Mouse (Mus musculus) megakaryocyte, embryonic 14.5 days (primary cell): ENCODE data around the gene Gm10490. TPM values are rescaled to one million over a fixed set of nuclear protein-coding genes. Genes with fewer than 3 reads are reported as not detected.

Source experiments
- H3K27me3 ChIP-seq: replicated peaks from 2 replicates; pipeline ENCODE3; 2012; ENCODE audit warnings: inconsistent platforms
- H3K36me3 ChIP-seq: replicated peaks from 2 replicates; pipeline ENCODE3; 2012; ENCODE audit warnings: low read length, inconsistent platforms, mixed read lengths
- H3K4me1 ChIP-seq: 2 replicates; pipeline ENCODE4 v1.6.1; 2012; ENCODE audit warnings: inconsistent platforms
- H3K4me3 ChIP-seq: replicated peaks from 2 replicates; pipeline ENCODE3; 2012; ENCODE audit warnings: moderate library complexity, mild to moderate bottlenecking, inconsistent platforms
- H3K9me3 ChIP-seq: 2 replicates; pipeline ENCODE4 v1.6.1; 2012; ENCODE audit warnings: inconsistent platforms
- FLI1 ChIP-seq: IDR thresholded peaks from 2 replicates; pipeline ENCODE4 v1.6.1; 2012; ENCODE audit warnings: low read length, inconsistent platforms, mixed read lengths
- GATA1 ChIP-seq: IDR thresholded peaks from 3 replicates; pipeline ENCODE4 v1.6.1; 2012; ENCODE audit warnings: mixed read lengths, low read length, inconsistent platforms, borderline replicate concordance
- polyA plus RNA-seq: library from polyadenylated mRNA; stranded (reverse); fragments of >175 nt; gene quantifications from 2 replicates; pipeline ENCODE4 v1.2.3, GENCODE M21; 2012; ENCODE audit warnings: low replicate concordance; ENCODE audit not compliant: insufficient read depth

Gm10490 gene
- polyA plus RNA-seq, 1 experiment: not detected

GRCm38 (mm10) chrX:7922032-7922431 is 12.7 kb downstream of the Gm10490 start:
- Histone ChIP-seq H3K4me1 (peaks cover 32% of the 10 kb centered on the region), H3K9me3 (peaks cover 19% of the 10 kb centered on the region), H3K36me3 (no peaks in the 10 kb centered on the region), H3K27me3 (peaks cover 75% of the 10 kb centered on the region), H3K4me3 (peak overlapping the region; percentile 86)
- TF ChIP-seq GATA1 (no peak), FLI1 (no peak)

DNA sequence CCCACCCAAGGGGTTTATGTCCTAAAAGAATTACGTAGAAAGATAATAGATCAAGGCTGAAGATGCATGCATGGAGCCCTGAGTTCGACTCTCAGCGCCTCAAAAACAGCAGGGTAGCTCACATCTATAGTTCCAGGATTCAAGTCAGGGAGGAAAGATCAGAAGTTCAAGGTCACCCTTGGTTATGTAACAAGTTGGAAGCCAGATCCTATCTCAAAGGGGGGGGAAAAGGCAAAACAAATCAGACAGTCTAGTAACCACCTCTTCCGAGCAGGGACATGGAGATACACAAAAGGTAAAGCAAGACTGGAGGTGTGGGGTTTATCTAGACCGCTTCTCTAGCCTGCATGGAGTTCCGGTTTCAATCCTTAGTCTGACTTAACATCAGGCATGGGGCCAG is 16.9 kb downstream of the Gm10490 start:
- peaks cover 21% of the 10 kb centered on the region for H3K9me3 ChIP-seq
- H3K4me1 ChIP-seq: peaks cover 28% of the 10 kb centered on the region
- peaks cover 12% of the 10 kb centered on the region for H3K36me3 ChIP-seq
- H3K27me3 ChIP-seq: peaks cover 83% of the 10 kb centered on the region
- TF ChIP-seq GATA1: no peak
- TF ChIP-seq FLI1: no peak
- no peak overlapping the region for H3K4me3 ChIP-seq

DNA sequence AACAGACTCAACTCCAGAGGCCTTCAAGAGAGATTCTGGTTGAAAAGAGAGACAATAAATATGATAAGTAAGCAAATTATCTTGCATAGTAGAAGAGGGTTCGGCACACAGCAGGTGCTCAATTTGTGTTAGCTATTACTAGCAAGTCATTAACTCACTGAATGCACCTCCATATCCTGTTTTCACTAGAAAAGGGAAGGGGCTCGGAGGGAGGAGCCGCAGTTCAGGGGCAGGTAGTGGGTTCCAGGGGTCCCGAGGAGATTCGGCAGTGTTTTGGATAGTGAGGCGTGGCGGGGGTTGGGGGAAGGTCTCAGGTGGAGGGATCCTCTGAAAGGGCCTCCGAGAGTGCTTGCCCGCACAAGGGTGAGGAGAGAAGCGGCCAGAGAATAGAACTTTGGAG is 17.8 kb downstream of the Gm10490 start:
- H3K27me3 ChIP-seq: peaks cover 78% of the 10 kb centered on the region
- H3K9me3 ChIP-seq: peaks cover 18% of the 10 kb centered on the region
- peaks cover 19% of the 10 kb centered on the region for H3K36me3 ChIP-seq
- H3K4me1 ChIP-seq: peaks cover 23% of the 10 kb centered on the region
- no peak for TF ChIP-seq FLI1
- H3K4me3 ChIP-seq: no peak overlapping the region

DNA sequence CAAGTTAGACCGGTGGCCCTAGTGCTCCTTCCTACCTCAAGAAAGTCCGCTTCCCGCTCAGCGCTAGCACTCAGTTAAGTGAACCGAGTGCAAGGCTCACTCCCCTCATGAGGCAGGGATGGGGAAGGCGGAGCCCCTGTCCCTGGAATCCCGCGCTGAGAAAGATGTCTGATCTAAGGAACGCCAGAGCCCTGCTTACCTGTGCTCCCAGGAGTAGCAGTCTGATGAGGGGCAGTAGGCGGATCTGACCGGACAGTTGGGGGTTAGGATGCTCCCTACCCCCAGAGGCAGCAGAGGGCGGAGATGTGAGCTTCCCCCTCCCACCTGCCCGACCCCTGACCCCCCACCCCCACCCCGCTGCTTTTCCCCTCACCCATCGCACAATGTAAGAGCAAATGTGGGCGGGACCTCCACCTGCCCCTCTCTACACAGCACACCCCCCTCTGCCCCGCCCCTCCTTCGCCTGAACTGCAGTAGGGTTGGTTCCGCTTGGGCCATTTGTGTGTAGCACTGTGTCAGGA is 19.0 kb downstream of the Gm10490 start, which contains the start of gene Eras:
Gene Eras, minus strand, starts transcription at position 338 of the 521 bp plus-strand sequence.
- Histone ChIP-seq H3K4me1 (peaks cover 12% of the 10 kb centered on the region; the same call in 1 of the 2 replicates), H3K27me3 (peaks cover 66% of the 10 kb centered on the region), H3K36me3 (peaks cover 21% of the 10 kb centered on the region), H3K9me3 (peaks cover 13% of the 10 kb centered on the region), H3K4me3 (peak within 1 kb of the TSS; percentile 44)
- TF ChIP-seq FLI1 (no peak), GATA1 (no peak)

- no peak for TF ChIP-seq GATA1
- TF ChIP-seq FLI1: no peak
- Histone ChIP-seq H3K9me3 (0 out of 2 replicates have a peak, but pooled peaks cover 3% of the 10 kb centered on the region), H3K36me3 (peaks cover 38% of the 10 kb centered on the region), H3K27me3 (no peaks in the 10 kb centered on the region), H3K4me3 (no peak overlapping the region), H3K4me1 (0 out of 2 replicates have a peak, but pooled peaks cover 3% of the 10 kb centered on the region)
Measured at GRCm38 (mm10) chrX:7936874-7937273, 27.5 kb downstream of the Gm10490 start.

- Histone ChIP-seq H3K27me3 (no peaks in the 10 kb centered on the region), H3K4me3 (no peak overlapping the region), H3K36me3 (peaks cover 37% of the 10 kb centered on the region), H3K9me3 (0 out of 2 replicates have a peak, but pooled peaks cover 3% of the 10 kb centered on the region), H3K4me1 (0 out of 2 replicates have a peak, but pooled peaks cover 3% of the 10 kb centered on the region)
- no peak for TF ChIP-seq FLI1
- no peak for TF ChIP-seq GATA1
Measured at GRCm38 (mm10) chrX:7937667-7938066, 28.3 kb downstream of the Gm10490 start.

- H3K27me3 ChIP-seq: peaks cover 2% of the 10 kb centered on the region
- no peak overlapping the region for H3K4me3 ChIP-seq
- H3K36me3 ChIP-seq: peaks cover 7% of the 10 kb centered on the region
- no peak for TF ChIP-seq FLI1
- TF ChIP-seq GATA1: no peak
- H3K9me3 ChIP-seq: no peaks in the 10 kb centered on the region
- H3K4me1 ChIP-seq: peaks cover 12% of the 10 kb centered on the region; the same call in 1 of the 2 replicates
Measured at GRCm38 (mm10) chrX:7945618-7946017, 36.3 kb downstream of the Gm10490 start.

GRCm38 (mm10) chrX:7947108-7947899 is 38.0 kb downstream of the Gm10490 start, which contains the start of gene Hdac6:
Gene Hdac6 (minus strand): TSS chrX:7947889.
- TF ChIP-seq GATA1 (no peak), FLI1 (no peak)
- Histone ChIP-seq H3K36me3 (no peaks in the 10 kb centered on the region), H3K4me1 (peaks cover 12% of the 10 kb centered on the region; the same call in 1 of the 2 replicates), H3K4me3 (peak within 1 kb of the TSS; percentile 91), H3K27me3 (peaks cover 2% of the 10 kb centered on the region), H3K9me3 (no peaks in the 10 kb centered on the region)

- Histone ChIP-seq H3K27me3 (peaks cover 2% of the 10 kb centered on the region), H3K4me1 (peaks cover 12% of the 10 kb centered on the region; the same call in 1 of the 2 replicates), H3K4me3 (peak overlapping the region; percentile 91), H3K36me3 (no peaks in the 10 kb centered on the region), H3K9me3 (no peaks in the 10 kb centered on the region)
- no peak for TF ChIP-seq GATA1
- TF ChIP-seq FLI1: no peak
Measured at GRCm38 (mm10) chrX:7947900-7948492, 38.7 kb downstream of the Gm10490 start.
